Mouse (Mus musculus): ENCODE measurements around the gene Scg2. TPM values are rescaled to one million over a fixed set of nuclear protein-coding genes. Genes with fewer than 3 reads are reported as not detected.

Gene Scg2
- polyA plus RNA-seq (2012; fragmentation: generic; extraction: Trizol) = not detected

DNA sequence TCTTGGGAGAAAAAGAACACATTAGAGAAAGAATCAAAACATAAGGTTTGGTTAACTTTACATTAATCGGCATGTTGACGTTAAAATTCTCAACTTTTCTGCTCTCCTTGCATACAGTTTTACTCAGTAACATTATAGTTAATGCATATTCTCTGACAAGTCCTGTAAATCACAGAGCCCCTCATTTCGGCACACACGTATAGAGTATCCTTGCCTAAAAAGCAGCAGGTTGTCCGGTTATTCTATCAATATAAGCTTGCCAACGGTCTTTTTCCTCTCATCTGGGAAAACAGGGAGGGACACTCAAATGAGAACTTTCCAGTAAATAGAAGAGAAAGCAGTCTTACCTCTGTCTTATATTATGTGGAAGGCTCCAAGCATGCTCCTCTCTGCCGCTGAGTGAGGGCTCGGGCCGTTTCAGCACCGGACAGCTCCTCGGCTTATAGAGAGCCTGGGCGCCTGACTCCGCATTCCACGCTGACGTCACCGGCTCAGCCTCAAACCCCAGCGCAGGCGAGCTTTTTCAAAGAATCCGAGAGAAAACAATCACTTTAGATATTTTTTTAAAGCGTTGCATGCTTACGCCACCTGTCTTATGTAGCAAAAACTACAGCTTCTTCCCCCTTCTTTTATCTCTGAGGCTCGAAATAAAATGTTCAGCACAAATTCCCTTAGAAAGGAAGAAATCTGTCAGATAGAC, at the start of gene Scg2:
Scg2 (minus strand) TSS at position 512 of the 700 bp plus-strand sequence.
- H3ac ChIP-seq (ENCODE audit: control insufficient read depth, insufficient read length) = no peak within 1 kb of the TSS
- H3K4me3 ChIP-seq = no peak within 1 kb of the TSS
- TF ChIP-seq REST (IDR thresholded peaks at IDR 0.05; ENCODE audit: insufficient read depth, insufficient read length) (peak; percentile 94), MYOG (IDR thresholded peaks at IDR 0.05; ENCODE audit: control insufficient read depth in 1 of 3, insufficient read depth in 1 of 3, insufficient read length in 2 of 3, low read depth in 2 of 3) (peak in 1 of 3 experiments; percentile 33), MYOD1 (IDR thresholded peaks at IDR 0.05; ENCODE audit: control insufficient read depth in 1 of 3, insufficient read length in 2 of 3, low read depth in 2 of 3) (no peak)
- H3K36me3 ChIP-seq (ENCODE audit: control insufficient read depth, insufficient read depth) = no peaks in the 10 kb centered on the region
- H3K27me3 ChIP-seq (ENCODE audit: control insufficient read depth, insufficient read depth, insufficient read length) = no peaks in the 10 kb centered on the region
- no peak within 1 kb of the TSS for H3K4me2 ChIP-seq (ENCODE audit: low read depth)
- no peaks in the 10 kb centered on the region for H3K79me2 ChIP-seq (ENCODE audit: control insufficient read depth, insufficient read depth)

GRCm38 (mm10) chr1:79485546-79485945, 45.6 kb upstream of the Scg2 start:
- TF ChIP-seq POLR2AphosphoS2 (IDR thresholded peaks at IDR 0.05; ENCODE audit: insufficient read length, low read depth) = no peak
- H3K4me2 ChIP-seq (ENCODE audit: low read depth) = no peak overlapping the region
- H3K36me3 ChIP-seq (ENCODE audit: control insufficient read depth, insufficient read depth) = no peaks in the 10 kb centered on the region
- no peak overlapping the region for H3K4me3 ChIP-seq
- no peak overlapping the region for H3ac ChIP-seq (ENCODE audit: control insufficient read depth, insufficient read length)
- no peaks in the 10 kb centered on the region for H3K79me2 ChIP-seq (ENCODE audit: control insufficient read depth, insufficient read depth)
- no peaks in the 10 kb centered on the region for H3K27me3 ChIP-seq (ENCODE audit: control insufficient read depth, insufficient read depth, insufficient read length)

DNA sequence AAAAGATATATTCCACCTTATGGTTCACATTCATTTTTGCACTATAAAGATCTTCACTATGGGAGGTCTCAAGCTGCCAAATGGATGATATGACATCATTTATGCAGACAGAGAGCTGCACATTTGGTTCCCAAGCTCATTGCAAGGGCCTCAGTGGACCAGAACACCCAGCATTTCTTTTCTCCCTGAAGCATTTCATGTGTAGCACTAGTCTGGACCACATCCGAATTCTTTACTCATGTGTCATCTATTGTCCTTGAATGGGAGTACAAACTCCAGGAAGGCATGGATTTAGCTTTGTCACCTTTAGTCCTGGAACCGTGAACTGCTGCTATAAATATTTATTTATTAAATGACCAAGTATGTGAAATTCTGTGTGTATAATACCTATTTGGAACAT, 30.9 kb upstream of the Scg2 start:
- Histone ChIP-seq H3K4me3 (no peak overlapping the region), H3K27me3 (ENCODE audit: control insufficient read depth, insufficient read depth, insufficient read length) (no peaks in the 10 kb centered on the region), H3ac (ENCODE audit: control insufficient read depth, insufficient read length) (no peak overlapping the region), H3K36me3 (ENCODE audit: control insufficient read depth, insufficient read depth) (no peaks in the 10 kb centered on the region), H3K4me2 (ENCODE audit: low read depth) (no peak overlapping the region), H3K79me2 (ENCODE audit: control insufficient read depth, insufficient read depth) (no peaks in the 10 kb centered on the region)
- TF ChIP-seq MYOG (IDR thresholded peaks at IDR 0.05; ENCODE audit: control insufficient read depth in 1 of 3, insufficient read depth in 1 of 3, insufficient read length in 2 of 3, low read depth in 2 of 3) (no peak), TCF3 (IDR thresholded peaks at IDR 0.05; ENCODE audit: insufficient read length, low read depth) (no peak), MYOD1 (IDR thresholded peaks at IDR 0.05; ENCODE audit: control insufficient read depth in 1 of 3, insufficient read length in 2 of 3, low read depth in 2 of 3) (no peak), POLR2AphosphoS2 (IDR thresholded peaks at IDR 0.05; ENCODE audit: insufficient read length, low read depth) (no peak), REST (IDR thresholded peaks at IDR 0.05; ENCODE audit: insufficient read depth, insufficient read length) (no peak)

- Histone ChIP-seq H3K4me3 (no peak overlapping the region), H3K27me3 (ENCODE audit: control insufficient read depth, insufficient read depth, insufficient read length) (no peaks in the 10 kb centered on the region), H3K4me2 (ENCODE audit: low read depth) (no peak overlapping the region), H3ac (ENCODE audit: control insufficient read depth, insufficient read length) (no peak overlapping the region), H3K79me2 (ENCODE audit: control insufficient read depth, insufficient read depth) (no peaks in the 10 kb centered on the region), H3K36me3 (ENCODE audit: control insufficient read depth, insufficient read depth) (no peaks in the 10 kb centered on the region)
- TF ChIP-seq MYOD1 (IDR thresholded peaks at IDR 0.05; ENCODE audit: control insufficient read depth in 1 of 3, insufficient read length in 2 of 3, low read depth in 2 of 3) = no peak
- no peak for TF ChIP-seq USF1 (IDR thresholded peaks at IDR 0.05; ENCODE audit: low read depth)
- TF ChIP-seq CEBPB (IDR thresholded peaks at IDR 0.05; ENCODE audit: insufficient read depth, poor library complexity, severe bottlenecking) = no peak
- no peak for TF ChIP-seq TCF3 (IDR thresholded peaks at IDR 0.05; ENCODE audit: insufficient read length, low read depth)
- no peak for TF ChIP-seq MYOG (IDR thresholded peaks at IDR 0.05; ENCODE audit: control insufficient read depth in 1 of 3, insufficient read depth in 1 of 3, insufficient read length in 2 of 3, low read depth in 2 of 3)
- no peak for TF ChIP-seq POLR2A (IDR thresholded peaks at IDR 0.05; ENCODE audit: insufficient read length, low read depth)
- TF ChIP-seq SRF (IDR thresholded peaks at IDR 0.05; ENCODE audit: control insufficient read depth, insufficient read length, low read depth) = no peak
- no peak for TF ChIP-seq REST (IDR thresholded peaks at IDR 0.05; ENCODE audit: insufficient read depth, insufficient read length)
- no peak for TF ChIP-seq POLR2AphosphoS2 (IDR thresholded peaks at IDR 0.05; ENCODE audit: insufficient read length, low read depth)
- no peak for TF ChIP-seq MAX (IDR thresholded peaks at IDR 0.05; ENCODE audit: low read depth)
- no peak for TF ChIP-seq E2F4 (IDR thresholded peaks at IDR 0.05; ENCODE audit: insufficient read depth)
- TF ChIP-seq TCF12 (IDR thresholded peaks at IDR 0.05; ENCODE audit: insufficient read depth, poor library complexity, severe bottlenecking) = no peak
Observed at GRCm38 (mm10) chr1:79469871-79470270, 30.0 kb upstream of the Scg2 start.

GRCm38 (mm10) chr1:79466585-79466984, 26.7 kb upstream of the Scg2 start:
- Histone ChIP-seq H3K27me3 (ENCODE audit: control insufficient read depth, insufficient read depth, insufficient read length) (no peaks in the 10 kb centered on the region), H3K4me3 (no peak overlapping the region), H3K4me2 (ENCODE audit: low read depth) (no peak overlapping the region), H3K79me2 (ENCODE audit: control insufficient read depth, insufficient read depth) (no peaks in the 10 kb centered on the region), H3ac (ENCODE audit: control insufficient read depth, insufficient read length) (no peak overlapping the region), H3K36me3 (ENCODE audit: control insufficient read depth, insufficient read depth) (no peaks in the 10 kb centered on the region)
- TF ChIP-seq POLR2A (IDR thresholded peaks at IDR 0.05; ENCODE audit: insufficient read length, low read depth) = no peak
- no peak for TF ChIP-seq MAX (IDR thresholded peaks at IDR 0.05; ENCODE audit: low read depth)
- TF ChIP-seq TCF3 (IDR thresholded peaks at IDR 0.05; ENCODE audit: insufficient read length, low read depth) = no peak
- TF ChIP-seq POLR2AphosphoS2 (IDR thresholded peaks at IDR 0.05; ENCODE audit: insufficient read length, low read depth) = no peak
- TF ChIP-seq CEBPB (IDR thresholded peaks at IDR 0.05; ENCODE audit: insufficient read depth, poor library complexity, severe bottlenecking) = no peak
- TF ChIP-seq TCF12 (IDR thresholded peaks at IDR 0.05; ENCODE audit: insufficient read depth, poor library complexity, severe bottlenecking) = no peak
